Mouse (Mus musculus) bone marrow macrophage, adult 2 months (primary cell): Measurements from ENCODE around the gene Apobr. TPM values are rescaled to one million over a fixed set of nuclear protein-coding genes. Genes with fewer than 3 reads are reported as not detected.
A peak's percentile ranks its signal among the peaks of the same experiment; 100 is the strongest.

ENCODE experiments used
- H3K27ac ChIP-seq: 2 replicates; pipeline ENCODE4 v1.5.1; 2012; ENCODE audit warnings: low read depth, low read length; ENCODE audit not compliant: insufficient read depth
- H3K4me1 ChIP-seq: 2 replicates; pipeline ENCODE4 v1.6.1; 2012; ENCODE audit warnings: low read length; ENCODE audit not compliant: control insufficient read depth, insufficient read depth
- H3K4me3 ChIP-seq: 2 replicates; pipeline ENCODE4 v1.5.1; 2012; ENCODE audit warnings: mild to moderate bottlenecking, low read length, moderate library complexity; ENCODE audit not compliant: insufficient read depth
- CTCF ChIP-seq: IDR thresholded peaks from 2 replicates; pipeline ENCODE4 v1.5.1; 2012; ENCODE audit warnings: low read depth, mild to moderate bottlenecking, low read length, moderate library complexity
- POLR2A ChIP-seq: IDR thresholded peaks from 2 replicates; pipeline ENCODE4 v1.6.1; 2012; ENCODE audit warnings: mild to moderate bottlenecking, low read depth, low read length, borderline replicate concordance
- polyA plus RNA-seq: library from polyadenylated mRNA; stranded (reverse); fragments of >200 nt; gene quantifications from 2 replicates; pipeline ENCODE4 v1.2.4, GENCODE M21; 2012; ENCODE audit not compliant: missing spikeins, insufficient read depth, insufficient read length

The Apobr gene
- 83.3 and 84.3 TPM in 2 replicates for polyA plus RNA-seq

DNA sequence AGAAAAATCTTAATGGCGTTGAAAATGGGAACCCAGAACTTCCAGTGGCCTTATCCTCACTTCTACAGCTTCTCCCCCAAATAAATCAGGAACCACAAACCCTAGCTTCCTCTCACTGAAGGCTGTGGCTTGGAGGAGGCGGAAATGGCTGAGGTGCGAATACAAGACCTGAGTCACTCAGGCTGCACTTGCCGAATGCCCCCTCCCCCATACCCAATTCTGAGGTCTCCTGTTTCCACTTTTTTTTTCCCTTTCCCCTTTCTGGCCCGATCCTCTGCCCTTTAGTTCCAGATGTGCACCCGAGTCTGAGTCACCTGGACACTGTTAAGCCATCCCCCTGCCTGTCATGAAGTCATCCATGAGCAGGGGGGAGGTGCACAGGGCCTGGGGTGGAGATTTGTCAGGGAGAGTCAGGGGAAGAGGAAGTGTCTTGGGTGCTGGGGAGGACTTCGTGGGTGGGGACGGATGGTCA is at the start of gene Apobr:
Gene Apobr, plus strand, starts transcription at position 437 of the 472 bp plus-strand sequence.
- peak within 1 kb of the TSS; percentile 96 for H3K27ac ChIP-seq
- TF ChIP-seq CTCF (no peak), POLR2A (no peak)
- peaks cover 32% of the 10 kb centered on the region for H3K4me1 ChIP-seq
- H3K4me3 ChIP-seq = peak within 1 kb of the TSS; percentile 81

DNA sequence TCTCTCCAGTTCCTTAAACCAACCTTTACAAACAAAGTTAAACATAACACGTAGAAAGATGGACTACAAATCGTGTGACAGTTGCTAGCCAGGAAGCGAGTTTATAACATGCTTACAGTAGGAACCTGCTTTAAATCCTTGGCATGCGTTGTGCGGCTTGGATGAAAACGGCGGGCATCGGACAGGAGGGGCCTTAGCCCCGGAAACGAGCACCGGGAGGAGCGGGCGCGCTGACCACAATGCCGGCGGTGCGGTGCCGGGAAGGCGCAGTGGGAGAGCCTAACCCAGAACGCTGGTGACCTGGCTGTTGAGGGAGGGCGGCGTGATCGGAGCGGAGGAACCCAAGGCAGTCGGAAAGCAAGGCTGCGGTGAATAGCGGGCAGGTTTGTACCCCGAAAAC is 49.0 kb upstream of the Apobr start:
- TF ChIP-seq POLR2A (no peak), CTCF (no peak)
- peaks cover 7% of the 10 kb centered on the region; the same call in 1 of the 2 replicates for H3K4me1 ChIP-seq
- peak overlapping the region; percentile 59 for H3K4me3 ChIP-seq
- H3K27ac ChIP-seq = no peak overlapping the region

DNA sequence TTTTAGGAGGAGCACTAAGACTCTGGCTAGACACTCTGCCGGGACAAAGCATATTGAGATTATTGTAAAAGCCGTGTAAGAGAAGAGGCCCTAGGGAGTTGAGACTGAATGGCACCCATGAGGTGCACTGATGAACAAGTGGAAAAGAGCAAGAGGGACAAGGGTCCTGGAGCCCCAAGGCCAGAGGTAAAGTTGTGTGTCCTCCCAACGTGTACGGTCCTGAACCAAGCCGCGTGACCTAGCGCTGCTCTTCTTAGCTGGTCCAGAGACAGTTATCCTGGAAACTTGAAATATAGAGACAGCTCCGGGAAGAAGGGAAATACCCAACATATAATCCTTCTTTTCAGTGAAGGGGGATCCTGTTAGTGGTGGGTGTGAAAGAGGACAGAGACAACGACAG is 48.3 kb upstream of the Apobr start:
- peaks cover 10% of the 10 kb centered on the region for H3K4me1 ChIP-seq
- no peak for TF ChIP-seq POLR2A
- TF ChIP-seq CTCF = no peak
- H3K4me3 ChIP-seq = no peak overlapping the region; the same call in 1 of the 2 replicates
- no peak overlapping the region for H3K27ac ChIP-seq

DNA sequence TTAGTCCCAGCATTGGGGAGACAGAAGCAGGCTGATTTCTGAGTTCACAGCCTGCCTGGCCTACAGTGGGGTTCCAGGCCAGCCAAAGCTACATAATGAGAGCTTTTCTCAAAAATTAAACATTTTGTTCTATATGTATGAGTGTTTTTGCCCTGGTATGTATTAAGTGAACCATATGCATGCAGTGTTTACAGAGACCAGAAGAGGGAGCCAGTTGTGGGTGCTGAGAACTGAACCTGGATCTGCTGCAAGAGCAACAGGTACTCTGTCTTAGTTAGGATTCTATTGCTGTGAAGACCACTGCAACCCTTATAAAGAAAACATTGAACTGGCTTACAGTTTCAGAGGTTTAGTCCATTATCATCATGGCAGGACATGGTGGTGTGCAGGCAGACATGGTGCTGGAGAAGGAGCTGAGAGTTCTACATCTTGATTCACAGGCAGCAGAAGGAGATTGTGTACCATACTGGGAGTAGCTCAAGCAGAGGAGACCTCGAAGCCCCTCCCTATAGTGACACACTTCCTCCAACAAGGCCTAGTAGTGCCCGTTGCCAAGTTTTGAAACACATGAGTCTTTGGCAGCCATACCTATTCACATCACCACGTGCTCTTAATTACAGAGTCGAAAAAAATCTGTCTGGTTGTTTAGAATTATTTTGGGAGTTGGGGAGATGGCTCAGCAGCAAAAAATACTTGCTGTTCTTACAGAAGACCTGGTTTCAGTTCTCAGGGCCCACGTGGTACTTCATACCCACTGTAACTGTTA is 46.7 kb upstream of the Apobr start:
- no peak overlapping the region for H3K27ac ChIP-seq
- H3K4me1 ChIP-seq = peaks cover 14% of the 10 kb centered on the region
- TF ChIP-seq POLR2A = no peak
- no peak for TF ChIP-seq CTCF
- no peak overlapping the region for H3K4me3 ChIP-seq

DNA sequence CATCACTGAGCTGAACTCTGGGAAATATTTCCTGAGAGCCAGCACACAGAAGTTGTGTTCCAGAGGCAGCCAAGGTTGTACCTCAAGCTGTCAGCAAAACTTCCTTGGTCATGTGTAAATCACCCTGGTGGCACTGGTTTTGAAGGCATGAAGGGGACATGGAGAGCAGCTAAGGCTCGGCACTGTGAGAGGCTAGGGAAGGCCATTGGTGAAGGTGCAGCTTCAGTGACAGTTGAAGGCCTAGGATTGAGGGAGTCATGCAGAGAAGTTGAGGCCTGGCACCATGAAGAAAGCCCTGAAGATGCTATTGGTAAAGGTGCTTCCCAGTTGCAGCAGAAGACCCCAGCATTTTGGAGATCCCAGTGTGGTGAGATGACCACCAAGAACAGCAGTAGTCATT is 43.1 kb upstream of the Apobr start:
- no peak overlapping the region for H3K4me3 ChIP-seq
- no peak overlapping the region for H3K27ac ChIP-seq
- H3K4me1 ChIP-seq = peaks cover 19% of the 10 kb centered on the region
- TF ChIP-seq POLR2A (no peak), CTCF (no peak)

DNA sequence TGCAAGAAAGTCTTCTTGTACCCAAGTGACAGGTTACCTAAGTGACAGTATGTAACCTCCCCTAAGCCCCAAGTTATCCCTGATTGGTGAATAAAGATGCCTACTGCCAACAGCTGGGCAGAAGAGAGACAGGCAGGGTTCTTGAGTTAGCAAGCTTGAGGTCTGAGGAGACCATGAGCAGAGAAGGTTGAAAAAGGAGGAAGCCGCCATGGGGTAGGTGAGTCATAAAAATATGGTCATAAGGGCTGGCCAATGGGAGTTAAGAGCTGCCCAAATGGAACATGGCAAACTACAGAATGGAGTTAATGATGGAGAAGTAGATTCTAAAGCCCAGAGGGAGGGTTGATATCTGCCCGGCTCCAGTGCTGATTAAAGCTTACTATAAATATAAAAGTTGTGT is 39.1 kb upstream of the Apobr start:
- H3K27ac ChIP-seq = no peak overlapping the region
- H3K4me1 ChIP-seq = peaks cover 20% of the 10 kb centered on the region
- no peak overlapping the region for H3K4me3 ChIP-seq
- TF ChIP-seq POLR2A = no peak

DNA sequence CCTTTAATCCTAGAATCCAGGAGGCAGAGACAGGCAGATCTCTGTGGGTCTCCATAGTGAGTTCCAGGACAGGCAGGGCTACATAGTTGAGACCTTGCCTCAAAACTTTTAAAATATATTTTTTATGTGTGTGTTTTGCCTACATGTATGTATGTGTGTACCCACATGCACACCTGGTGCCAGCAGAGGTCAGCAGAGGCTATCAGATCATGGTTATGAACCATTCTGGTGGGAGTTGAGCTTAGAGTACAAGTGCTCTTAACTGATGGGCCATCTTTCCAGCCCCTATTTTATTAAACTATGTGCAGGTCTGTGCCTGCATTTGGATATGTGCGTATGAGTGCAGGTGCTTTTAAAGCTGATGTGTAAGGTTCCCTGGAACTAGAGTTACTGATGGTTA is 29.9 kb upstream of the Apobr start:
- TF ChIP-seq POLR2A = no peak
- no peak for TF ChIP-seq CTCF
- no peak overlapping the region for H3K27ac ChIP-seq

DNA sequence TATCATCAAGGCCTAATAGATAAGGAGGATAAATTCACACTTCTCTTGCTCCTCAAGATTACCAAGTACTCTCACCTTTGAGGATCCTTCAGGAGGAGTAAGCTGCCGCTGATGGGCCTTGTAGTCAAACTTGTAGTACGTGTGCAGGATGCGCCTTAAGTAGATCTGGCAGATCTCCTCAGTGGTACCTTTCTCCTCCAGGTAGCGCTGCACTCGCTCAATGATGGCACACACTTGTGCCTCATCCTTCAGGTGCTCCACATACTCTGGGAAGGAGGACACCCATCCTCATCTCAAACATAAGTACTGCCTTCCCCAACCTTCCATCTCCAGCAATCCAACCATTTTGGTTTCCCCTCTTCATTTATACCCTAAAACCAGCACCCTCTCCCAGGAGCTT is 28.1 kb upstream of the Apobr start:
- Histone ChIP-seq H3K4me1 (no peaks in the 10 kb centered on the region), H3K4me3 (no peak overlapping the region), H3K27ac (no peak overlapping the region)
- TF ChIP-seq CTCF (no peak), POLR2A (no peak)

More for the DNA sequence above, 29.9 kb upstream of the Apobr start:
- no peaks in the 10 kb centered on the region for H3K4me1 ChIP-seq
- no peak overlapping the region for H3K4me3 ChIP-seq

DNA sequence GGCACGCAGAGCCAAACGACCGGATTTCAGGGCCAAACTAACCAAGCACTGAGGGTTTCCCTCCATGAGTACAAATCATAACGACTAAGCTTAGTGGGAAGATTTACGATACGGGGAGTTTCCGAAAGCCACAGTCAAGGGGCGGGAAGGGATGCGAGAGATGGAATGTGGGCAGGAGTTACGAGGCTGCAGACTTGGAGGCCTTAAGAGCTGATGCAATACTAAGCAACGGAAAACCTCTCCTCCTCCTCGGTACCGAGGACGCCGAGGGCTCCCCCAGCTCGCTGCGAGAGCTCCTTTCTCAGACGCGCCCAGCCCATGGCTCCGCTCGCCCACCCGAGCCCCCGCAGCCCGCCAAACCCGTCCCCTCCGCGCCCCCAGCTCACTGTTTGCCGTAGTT is 19.0 kb upstream of the Apobr start:
- H3K4me3 ChIP-seq = peak overlapping the region; percentile 96
- no peak for TF ChIP-seq CTCF
- no peak for TF ChIP-seq POLR2A
- H3K27ac ChIP-seq = peak overlapping the region; percentile 55
- H3K4me1 ChIP-seq = peaks cover 2% of the 10 kb centered on the region; the same call in 1 of the 2 replicates

DNA sequence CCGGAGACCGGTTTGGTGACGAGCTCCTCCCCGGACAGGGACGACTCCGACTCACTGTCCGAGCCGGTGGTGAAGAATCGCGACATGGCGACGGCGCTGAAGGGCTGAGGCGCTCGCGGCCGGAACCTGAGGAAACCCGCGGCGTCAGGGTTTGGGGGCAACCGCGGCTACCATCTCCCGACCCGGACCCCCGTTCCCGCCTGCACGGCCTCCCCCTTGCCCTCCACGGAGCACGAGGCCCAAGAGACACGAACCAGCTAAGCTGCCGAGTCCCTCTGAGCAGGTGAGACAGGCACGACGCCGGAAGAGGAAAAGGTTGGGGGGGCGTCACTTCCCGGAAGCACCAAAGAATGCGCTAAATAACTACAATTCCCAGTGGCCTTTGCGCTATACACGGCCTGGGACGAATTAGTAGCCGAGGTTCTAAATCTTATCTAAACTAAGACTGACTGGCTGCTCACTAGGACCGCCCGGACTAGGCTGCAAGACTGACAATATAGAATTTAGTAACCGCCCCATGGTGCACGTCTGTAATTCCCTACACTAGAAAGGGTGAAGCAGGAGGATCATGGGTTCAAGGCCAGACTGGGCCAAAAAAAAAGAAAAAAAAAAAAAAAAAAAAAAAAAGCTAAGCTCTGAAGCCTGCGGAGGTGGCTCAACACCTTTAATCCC is 18.5 kb upstream of the Apobr start, which contains the start of gene Eif3c:
Gene Eif3c, minus strand, starts transcription at position 318 of the 672 bp plus-strand sequence.
- Histone ChIP-seq H3K4me3 (peak within 1 kb of the TSS; percentile 96), H3K4me1 (peaks cover 2% of the 10 kb centered on the region; the same call in 1 of the 2 replicates), H3K27ac (peak within 1 kb of the TSS; percentile 67)
- TF ChIP-seq CTCF = no peak
- TF ChIP-seq POLR2A = peak; percentile 34; the same call in 1 of the 2 replicates
